Mouse (Mus musculus): ENCODE measurements around the gene Fam196b.

DNA sequence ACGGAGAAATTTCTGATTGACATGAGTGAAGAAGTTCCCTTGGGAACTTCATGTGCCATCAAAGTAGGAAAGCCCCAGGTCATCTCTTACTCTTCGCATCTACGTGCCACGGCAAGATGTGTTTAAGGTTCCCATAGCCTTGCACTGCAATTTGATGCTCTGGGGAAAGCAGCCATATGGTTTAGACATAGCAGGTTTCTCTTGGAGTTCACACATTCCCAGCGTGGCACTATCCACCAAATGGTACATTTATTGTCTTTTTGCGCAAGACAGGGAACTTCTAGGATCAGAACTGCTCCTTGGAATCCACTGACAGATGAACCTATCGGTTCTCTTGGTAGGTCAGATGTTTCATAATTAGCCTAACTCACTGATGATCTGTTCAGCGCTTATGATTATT, 86.7 kb downstream of the Fam196b start:
- TF ChIP-seq CTCF (IDR thresholded peaks at IDR 0.05; ENCODE audit: extremely low read depth, insufficient read length, insufficient replicate concordance, low read depth, low read length) = no peak
- no peak for TF ChIP-seq POLR2A (IDR thresholded peaks at IDR 0.05; ENCODE audit: low read depth, low read length)
